Mouse (Mus musculus): ENCODE results near the gene Usp10.
A peak's percentile ranks its signal among the peaks of the same experiment; 100 is the strongest.

Usp10 gene

GRCm38 (mm10) chr8:119916237-119916892, 6.2 kb downstream of the Usp10 start:
- DNase-seq = no peak

- DNase-seq = no peak
Measured at GRCm38 (mm10) chr8:119917415-119917814, 7.3 kb downstream of the Usp10 start.

GRCm38 (mm10) chr8:119918155-119918567, 8.0 kb downstream of the Usp10 start:
- no peak for DNase-seq

- DNase-seq = no peak
Measured at GRCm38 (mm10) chr8:119923259-119923658, 13.1 kb downstream of the Usp10 start.

GRCm38 (mm10) chr8:119925428-119925827, 15.3 kb downstream of the Usp10 start:
- DNase-seq = no peak

GRCm38 (mm10) chr8:119926474-119926873, 16.3 kb downstream of the Usp10 start:
- peak; percentile 56 to 59 for DNase-seq

GRCm38 (mm10) chr8:119927422-119928092, 17.4 kb downstream of the Usp10 start:
- peak in 1 of 2 experiments; percentile 21 for DNase-seq

- DNase-seq = no peak
Measured at GRCm38 (mm10) chr8:119931317-119931716, 21.2 kb downstream of the Usp10 start.

- no peak for DNase-seq
Measured at GRCm38 (mm10) chr8:119933681-119934080, 23.5 kb downstream of the Usp10 start.

GRCm38 (mm10) chr8:119935541-119935940, 25.4 kb downstream of the Usp10 start:
- DNase-seq = no peak

- no peak for DNase-seq
Measured at GRCm38 (mm10) chr8:119938481-119938880, 28.3 kb downstream of the Usp10 start.

GRCm38 (mm10) chr8:119939336-119939735, 29.2 kb downstream of the Usp10 start:
- no peak for DNase-seq

GRCm38 (mm10) chr8:119941471-119941870, 31.3 kb downstream of the Usp10 start:
- DNase-seq = no peak

- no peak for DNase-seq
Measured at GRCm38 (mm10) chr8:119943616-119944015, 33.5 kb downstream of the Usp10 start.

- peak; percentile 73 to 74 for DNase-seq
Measured at GRCm38 (mm10) chr8:119944096-119944811, 34.1 kb downstream of the Usp10 start.

- DNase-seq = no peak
Measured at GRCm38 (mm10) chr8:119946326-119946865, 36.2 kb downstream of the Usp10 start.

- no peak for DNase-seq
Measured at GRCm38 (mm10) chr8:119947653-119948052, 37.5 kb downstream of the Usp10 start.

- no peak for DNase-seq
Measured at GRCm38 (mm10) chr8:119948340-119948739, 38.2 kb downstream of the Usp10 start.

GRCm38 (mm10) chr8:119952282-119952681, 42.1 kb downstream of the Usp10 start:
- no peak for DNase-seq

- DNase-seq = no peak
Measured at GRCm38 (mm10) chr8:119952747-119953146, 42.6 kb downstream of the Usp10 start.

GRCm38 (mm10) chr8:119955333-119955732, 45.2 kb downstream of the Usp10 start:
- DNase-seq = no peak

GRCm38 (mm10) chr8:119958076-119958475, 47.9 kb downstream of the Usp10 start:
- no peak for DNase-seq

- no peak for DNase-seq
Measured at GRCm38 (mm10) chr8:119960531-119961104, 50.5 kb downstream of the Usp10 start.
